Mouse (Mus musculus) C2C12 (cell line): ENCODE results near the gene Rabgap1l.

ENCODE experiments used
- CEBPB ChIP-seq: IDR thresholded peaks from one replicate; pipeline ENCODE4 v1.6.1; 2011; ENCODE audit warnings: low read depth, mild to moderate bottlenecking, control low read depth, moderate library complexity
- CTCF ChIP-seq: IDR thresholded peaks from one replicate; pipeline ENCODE4 v1.5.1; 2011; ENCODE audit not compliant: control insufficient read depth, insufficient read depth, insufficient read length
- FOSL1 ChIP-seq: IDR thresholded peaks from one replicate; pipeline ENCODE4 v1.8.0; 2011; ENCODE audit warnings: mild to moderate bottlenecking, low read length; ENCODE audit not compliant: poor library complexity, insufficient read depth, severe bottlenecking
- MAX ChIP-seq: IDR thresholded peaks from one replicate; pipeline ENCODE4 v1.6.1; 2011; ENCODE audit warnings: mild to moderate bottlenecking, control low read depth
- MYOD1 ChIP-seq: IDR thresholded peaks from one replicate; pipeline ENCODE4 v1.6.1; 2011; ENCODE audit warnings: low read depth; ENCODE audit not compliant: control insufficient read depth, insufficient read length
- MYOG ChIP-seq: IDR thresholded peaks from one replicate; pipeline ENCODE4 v1.6.1; 2011; ENCODE audit not compliant: control insufficient read depth, insufficient read length; ENCODE audit errors: extremely low read depth
- USF1 ChIP-seq: IDR thresholded peaks from one replicate; pipeline ENCODE4 v1.6.1; 2011; ENCODE audit warnings: low read depth, mild to moderate bottlenecking, control low read depth, moderate library complexity

GRCm38 (mm10) chr1:160805268-160805667 is 12.3 kb upstream of the Rabgap1l start:
- TF ChIP-seq CTCF (no peak), CEBPB (no peak), MAX (no peak), MYOD1 (no peak), USF1 (no peak), FOSL1 (no peak), MYOG (no peak)
